Mouse (Mus musculus) T-helper 2 cell (primary cell): ENCODE measurements at regions not wholly inside any gene's neighbourhood (a gene's known extent, or its start where the extent isn't known, plus 50 kb on each side); places are given as distances from the start of the nearest gene placed in this dataset.

ENCODE experiments used
- in situ Hi-C: fragments of 300-600 bp; cut with MboI, MseI; formaldehyde crosslinking; loops from one replicate; pipeline ENCODE4 v1.15.1; 2025; ENCODE audit warnings: high pct_unique_total_duplicates

- in situ Hi-C loops = no loop called here
Measured at GRCm38 (mm10) chr15:36857622-36858021, 150.0 kb downstream of the Zfp706 start.

GRCm38 (mm10) chr15:36855550-36856131, 151.9 kb downstream of the Zfp706 start:
- in situ Hi-C loops = no loop called here

- in situ Hi-C loops = no loop called here
Measured at GRCm38 (mm10) chr15:36854900-36855321, 152.7 kb downstream of the Zfp706 start.

- in situ Hi-C loops = no loop called here
Measured at GRCm38 (mm10) chr15:36852229-36852821, 155.2 kb downstream of the Zfp706 start.

- in situ Hi-C loops = no loop called here
Measured at GRCm38 (mm10) chr15:36848238-36848637, 159.3 kb downstream of the Zfp706 start.

- in situ Hi-C loops = no loop called here
Measured at GRCm38 (mm10) chr15:36846806-36847205, 160.8 kb downstream of the Zfp706 start.
